Comparison of ENCODE assay signal across 14 mouse cellular contexts in genomic region chr8:119606224-119606623, GRCm38 (mm10). TPM values are rescaled to one million over a fixed set of nuclear protein-coding genes. Genes with fewer than 3 reads are reported as not detected.
DNase-seq lines count a peak whose midpoint lies in the region; ATAC-seq and TF ChIP-seq lines count a peak whose summit lies in the region.
"Had no signal": no experiment of that assay in that cellular context is flagged by ENCODE, and none has a peak within 500 bp of the region (broad histone marks: within the 10 kb centered on the region; RNA-seq: fewer than 3 reads in every experiment).

No protein-coding gene starts in this region.

- peak; percentile 31 for DNase-seq in kidney, adult 2 months
- DNase-seq in kidney, adult 11 months, result no peak
- no peak for DNase-seq in midbrain, postnatal 0 days (ENCODE audit: low spot score)
- DNase-seq in midbrain, embryonic 10.5 days (ENCODE audit: low spot score), result no peak
- peak; percentile 58 for DNase-seq in splenic B cell, adult 2 months (ENCODE audit: low read depth, low spot score)
- DNase-seq: adrenal gland, postnatal 10 days; heart, adult 18-20 months had no signal

- no peak for ATAC-seq in midbrain, postnatal 0 days (ENCODE audit: low FRiP score)
- no peak for ATAC-seq in megakaryocyte, adult 5-6 weeks (ENCODE audit: poor library complexity, severe bottlenecking)
- ATAC-seq: Patski had no signal

- 0 out of 2 replicates have a peak, but pooled peaks have one; percentile 4 for TF ChIP-seq CTCF in kidney, adult 2 months (conservative IDR thresholded peaks at IDR 0.05; ENCODE audit: insufficient read depth, insufficient read length, low read depth, low read length)
- peak; percentile 44 for TF ChIP-seq CTCF in midbrain, postnatal 0 days (IDR thresholded peaks at IDR 0.05)
- TF ChIP-seq CTCF in E14TG2a.4 (conservative IDR thresholded peaks at IDR 0.05; ENCODE audit: low read length), result peak; percentile 24

- no peak overlapping the region for H3K9ac ChIP-seq in midbrain, postnatal 0 days (replicated peaks; ENCODE audit: low read length, poor library complexity, severe bottlenecking)
- H3K9ac ChIP-seq: limb, embryonic 13.5 days had no signal

- no peak for TF ChIP-seq POLR2A in kidney, adult 2 months (IDR thresholded peaks at IDR 0.05; ENCODE audit: low read depth, low read length)

- no peak overlapping the region for H3K27ac ChIP-seq in kidney, adult 2 months (ENCODE audit: insufficient read depth, low read depth, low read length)
- no peak overlapping the region for H3K27ac ChIP-seq in midbrain, postnatal 0 days (ENCODE audit: low read depth, low read length)
- H3K27ac ChIP-seq in midbrain, embryonic 10.5 days (replicated peaks), result no peak overlapping the region
- H3K27ac ChIP-seq: limb, embryonic 13.5 days had no signal

- WGBS in kidney, adult 2 months, result 82% methylated on average over 2 of the region's 2 CpGs
- WGBS in midbrain, postnatal 0 days, result 77% methylated on average over 2 of the region's 2 CpGs
- WGBS in midbrain, embryonic 10.5 days, result 87% methylated on average over 2 of the region's 2 CpGs

- no peak overlapping the region for H3K4me3 ChIP-seq in kidney, adult 2 months (ENCODE audit: insufficient read depth, low read depth, low read length)
- H3K4me3 ChIP-seq in midbrain, postnatal 0 days (ENCODE audit: low read depth, low read length), result no peak overlapping the region
- no peak overlapping the region for H3K4me3 ChIP-seq in midbrain, embryonic 10.5 days
- no peak overlapping the region for H3K4me3 ChIP-seq in E14TG2a.4 (replicated peaks; ENCODE audit: low read length)
- H3K4me3 ChIP-seq: limb, embryonic 13.5 days had no signal

- no peaks in the 10 kb centered on the region for H3K9me3 ChIP-seq in midbrain, postnatal 0 days (ENCODE audit: low read length)
- peaks cover 11% of the 10 kb centered on the region; the same call in 1 of the 2 replicates for H3K9me3 ChIP-seq in midbrain, embryonic 10.5 days (replicated peaks)
- peaks cover 27% of the 10 kb centered on the region for H3K9me3 ChIP-seq in E14TG2a.4 (ENCODE audit: low read length)

- H3K4me2 ChIP-seq in midbrain, postnatal 0 days (ENCODE audit: low read depth, low read length, poor library complexity, severe bottlenecking), result no peak overlapping the region

- H3K36me3 ChIP-seq in kidney, adult 2 months (ENCODE audit: control insufficient read depth, insufficient read depth, low read length), result no peaks in the 10 kb centered on the region
- H3K36me3 ChIP-seq in midbrain, postnatal 0 days (ENCODE audit: insufficient read depth, low read length), result peaks cover 15% of the 10 kb centered on the region
- peaks cover 20% of the 10 kb centered on the region for H3K36me3 ChIP-seq in midbrain, embryonic 10.5 days
- H3K36me3 ChIP-seq in E14TG2a.4 (ENCODE audit: insufficient read depth, low read length), result peaks cover 25% of the 10 kb centered on the region
- H3K36me3 ChIP-seq in splenic B cell, adult 2 months (ENCODE audit: control insufficient read depth, insufficient read depth, low read length, poor library complexity, severe bottlenecking), result peaks cover 1% of the 10 kb centered on the region; the same call in 1 of the 2 replicates

- H3K4me1 ChIP-seq in kidney, adult 2 months (ENCODE audit: control insufficient read depth, insufficient read depth, low read length), result peaks cover 6% of the 10 kb centered on the region; the same call in 1 of the 2 replicates
- peaks cover 10% of the 10 kb centered on the region for H3K4me1 ChIP-seq in midbrain, postnatal 0 days (ENCODE audit: insufficient read depth, low read length)
- H3K4me1 ChIP-seq in midbrain, embryonic 10.5 days, result peaks cover 17% of the 10 kb centered on the region
- H3K4me1 ChIP-seq in E14TG2a.4 (replicated peaks; ENCODE audit: low read depth, low read length), result peaks cover 29% of the 10 kb centered on the region

- H3K27me3 ChIP-seq in kidney, adult 2 months (replicated peaks; ENCODE audit: control insufficient read depth, insufficient read depth, low read length), result no peaks in the 10 kb centered on the region
- no peaks in the 10 kb centered on the region for H3K27me3 ChIP-seq in midbrain, postnatal 0 days (ENCODE audit: insufficient read depth, low read length)
- H3K27me3 ChIP-seq in midbrain, embryonic 10.5 days (ENCODE audit: low read depth, poor library complexity, severe bottlenecking), result no peaks in the 10 kb centered on the region
- peaks cover 2% of the 10 kb centered on the region; the same call in 1 of the 2 replicates for H3K27me3 ChIP-seq in E14TG2a.4 (ENCODE audit: insufficient read depth, low read length)
- H3K27me3 ChIP-seq in splenic B cell, adult 2 months (ENCODE audit: control insufficient read depth, insufficient read depth, low read length, poor library complexity, severe bottlenecking), result no peaks in the 10 kb centered on the region
- H3K27me3 ChIP-seq: limb, embryonic 13.5 days; Patski had no signal

RNA-seq across cellular contexts. Expression of gene Taf1c, which starts 1.2 kb away (rescaled TPM):
- polyA plus RNA-seq in kidney, adult 2 months (2012; rRNA removed), result 10.2 and 12.8 TPM in 2 replicates
- 20.1 and 22.5 TPM in 2 replicates for total RNA-seq in midbrain, postnatal 0 days (2014; rRNA removed)
- polyA plus RNA-seq in midbrain, postnatal 0 days (2015; fragmentation: Nextera tagmentation; extraction: Ambion mirVana), result 9.6 and 10.2 TPM in 2 replicates
- 15.3 and 16.7 TPM in 2 replicates for polyA plus RNA-seq in midbrain, embryonic 10.5 days (2016; fragmentation: Nextera tagmentation; extraction: Ambion mirVana)
- total RNA-seq in megakaryocyte, adult 5-6 weeks (2015), result 2.5 and 3.1 TPM in 2 replicates
- 5.5 and 5.8 TPM in 2 replicates for total RNA-seq in megakaryocyte, adult 5-6 weeks (2017)

RNA-seq across cellular contexts. Expression of gene Adad2, which starts 6.3 kb away (rescaled TPM):
- polyA plus RNA-seq in kidney, adult 2 months (2012; rRNA removed), result not detected in 2 replicates
- total RNA-seq in midbrain, postnatal 0 days (2014; rRNA removed), result 0.33 and 1.0 TPM in 2 replicates
- 0.22 and 0.23 TPM in 2 replicates for polyA plus RNA-seq in midbrain, postnatal 0 days (2015; fragmentation: Nextera tagmentation; extraction: Ambion mirVana)
- polyA plus RNA-seq in midbrain, embryonic 10.5 days (2016; fragmentation: Nextera tagmentation; extraction: Ambion mirVana), result 0.28 TPM in 1 of 2 replicates, not detected in the other
- total RNA-seq in megakaryocyte, adult 5-6 weeks (2015), result not detected in 2 replicates
- total RNA-seq in megakaryocyte, adult 5-6 weeks (2017), result not detected in 2 replicates
- total RNA-seq: adrenal gland, postnatal 10 days; heart, adult 18-20 months; hematopoietic stem cell, adult 5-6 weeks had no signal
- polyA plus RNA-seq: frontal cortex, adult 2 months; Patski; thymus, postnatal 0 days had no signal

RNA-seq across cellular contexts. Expression of gene Kcng4, which starts 29.3 kb away (rescaled TPM):
- polyA plus RNA-seq in kidney, adult 2 months (2012; rRNA removed), result 0.56 and 0.58 TPM in 2 replicates
- 0.61 and 1.6 TPM in 2 replicates for total RNA-seq in midbrain, postnatal 0 days (2014; rRNA removed)
- polyA plus RNA-seq in midbrain, postnatal 0 days (2015; fragmentation: Nextera tagmentation; extraction: Ambion mirVana), result 0.27 and 0.28 TPM in 2 replicates
- polyA plus RNA-seq in midbrain, embryonic 10.5 days (2016; fragmentation: Nextera tagmentation; extraction: Ambion mirVana), result 0.19 and 0.52 TPM in 2 replicates
- total RNA-seq in megakaryocyte, adult 5-6 weeks (2015), result not detected in 2 replicates
- not detected in 2 replicates for total RNA-seq in megakaryocyte, adult 5-6 weeks (2017)
- total RNA-seq: hematopoietic stem cell, adult 5-6 weeks had no signal
- polyA plus RNA-seq: limb, embryonic 13.5 days had no signal

RNA-seq across cellular contexts. Expression of gene Dnaaf1, which starts 31.2 kb away (rescaled TPM):
- 0.42 and 0.57 TPM in 2 replicates for polyA plus RNA-seq in kidney, adult 2 months (2012; rRNA removed)
- 0.47 and 1.1 TPM in 2 replicates for total RNA-seq in midbrain, postnatal 0 days (2014; rRNA removed)
- polyA plus RNA-seq in midbrain, postnatal 0 days (2015; fragmentation: Nextera tagmentation; extraction: Ambion mirVana), result 0.51 and 0.60 TPM in 2 replicates
- polyA plus RNA-seq in midbrain, embryonic 10.5 days (2016; fragmentation: Nextera tagmentation; extraction: Ambion mirVana), result 0.19 and 0.30 TPM in 2 replicates
- not detected in 2 replicates for total RNA-seq in megakaryocyte, adult 5-6 weeks (2015)
- 0.33 TPM in 1 of 2 replicates, not detected in the other for total RNA-seq in megakaryocyte, adult 5-6 weeks (2017)
- total RNA-seq: adrenal gland, postnatal 10 days; hematopoietic stem cell, adult 5-6 weeks had no signal

RNA-seq across cellular contexts. Expression of gene Hsdl1, which starts 31.2 kb away (rescaled TPM):
- 20.0 and 23.1 TPM in 2 replicates for polyA plus RNA-seq in kidney, adult 2 months (2012; rRNA removed)
- total RNA-seq in midbrain, postnatal 0 days (2014; rRNA removed), result 164 and 176 TPM in 2 replicates
- polyA plus RNA-seq in midbrain, postnatal 0 days (2015; fragmentation: Nextera tagmentation; extraction: Ambion mirVana), result 164 and 174 TPM in 2 replicates
- polyA plus RNA-seq in midbrain, embryonic 10.5 days (2016; fragmentation: Nextera tagmentation; extraction: Ambion mirVana), result 73.0 and 88.9 TPM in 2 replicates
- 9.1 and 11.5 TPM in 2 replicates for total RNA-seq in megakaryocyte, adult 5-6 weeks (2015)
- 32.3 and 40.9 TPM in 2 replicates for total RNA-seq in megakaryocyte, adult 5-6 weeks (2017)

Comparison
In these comparisons a context has a peak if more than half of its experiments do, and no peak if none do; other contexts are left out.
1. DNase-seq: peak in kidney, adult 2 months (single experiment) and splenic B cell, adult 2 months (single experiment); none in kidney, adult 11 months (single experiment), midbrain, postnatal 0 days (single experiment) and midbrain, embryonic 10.5 days (single experiment).
2. Peak in every context shown above with its lines, with median percentiles within 50 percentile points of each other: CTCF ChIP-seq.